Comparison of ENCODE assay signal across 9 mouse cellular contexts in genomic region chr14:21359207-21359895, GRCm38 (mm10).
A peak's percentile ranks its signal among the peaks of the same experiment; 100 is the strongest.
DNase-seq lines count a peak whose midpoint lies in the region; ATAC-seq and TF ChIP-seq lines count a peak whose summit lies in the region.
"Had no signal": no experiment of that assay in that cellular context is flagged by ENCODE, and none has a peak within 500 bp of the region (broad histone marks: within the 10 kb centered on the region; RNA-seq: fewer than 3 reads in every experiment).

No protein-coding gene starts in this region.

- no peaks in the 10 kb centered on the region for H3K79me2 ChIP-seq in heart, adult 2 months (replicated peaks; ENCODE audit: control insufficient read depth, insufficient read depth, low read length)
- no peaks in the 10 kb centered on the region for H3K79me2 ChIP-seq in liver, adult 2 months (ENCODE audit: control insufficient read depth, insufficient read depth, low read length)

- H3K4me2 ChIP-seq in liver, embryonic 12.5 days = no peak overlapping the region
- no peak overlapping the region for H3K4me2 ChIP-seq in forebrain, embryonic 16.5 days (ENCODE audit: low read length)

- intact Hi-C loops in heart, adult 2 months (cut with DNase I) = no loop called here
- intact Hi-C loops in heart, postnatal 25 days (cut with DNase I) = loop anchor here (5.0 kb wide), 1 partner anchor 47 kb away; no protein-coding TSS in a partner anchor

- no peaks in the 10 kb centered on the region for H3K36me3 ChIP-seq in heart, adult 2 months (ENCODE audit: control insufficient read depth, insufficient read depth, low read length)
- peaks cover 11% of the 10 kb centered on the region; the same call in 1 of the 2 replicates for H3K36me3 ChIP-seq in liver, adult 2 months (ENCODE audit: control insufficient read depth, insufficient read depth, low read length)
- H3K36me3 ChIP-seq in liver, embryonic 12.5 days = peaks cover 15% of the 10 kb centered on the region
- H3K36me3 ChIP-seq in forebrain, embryonic 16.5 days (ENCODE audit: control insufficient read depth, insufficient read depth) = no peaks in the 10 kb centered on the region

- TF ChIP-seq CTCF in heart, adult 2 months (IDR thresholded peaks at IDR 0.05) = no peak
- no peak for TF ChIP-seq CTCF in liver, adult 2 months (IDR thresholded peaks at IDR 0.05; ENCODE audit: low read depth, low read length)

- no peak for ATAC-seq in liver, embryonic 12.5 days
- ATAC-seq in forebrain, embryonic 16.5 days = peak; percentile 82

- no peaks in the 10 kb centered on the region for H3K4me1 ChIP-seq in heart, adult 2 months (ENCODE audit: control insufficient read depth, insufficient read depth, low read length)
- peaks cover 6% of the 10 kb centered on the region; the same call in 1 of the 2 replicates for H3K4me1 ChIP-seq in liver, adult 2 months (ENCODE audit: control insufficient read depth, insufficient read depth, low read length)
- H3K4me1 ChIP-seq in liver, embryonic 12.5 days = no peaks in the 10 kb centered on the region; the same call in 1 of the 2 replicates
- H3K4me1 ChIP-seq in forebrain, embryonic 16.5 days (replicated peaks; ENCODE audit: control insufficient read depth, insufficient read depth, low read length) = peaks cover 11% of the 10 kb centered on the region

- DNase-seq in heart, adult 2 months = no peak
- DNase-seq in heart, postnatal 25 days (ENCODE audit: low spot score) = no peak
- DNase-seq in liver, adult 2 months (ENCODE audit: extremely low read depth, low read depth, low spot score) = no peak
- DNase-seq in retina, embryonic 14.5 days (ENCODE audit: low spot score) = peak; percentile 10
- no peak for DNase-seq in layer of hippocampus, postnatal 36 days
- no peak for DNase-seq in frontal cortex, adult 2 months (ENCODE audit: extremely low spot score in 1 of 2, low spot score in 1 of 2)
- DNase-seq: B cell, adult 2 months had no signal

- H3K9me3 ChIP-seq in liver, embryonic 12.5 days (replicated peaks) = 0 out of 2 replicates have a peak, but pooled peaks cover 5% of the 10 kb centered on the region
- no peaks in the 10 kb centered on the region for H3K9me3 ChIP-seq in forebrain, embryonic 16.5 days (ENCODE audit: control insufficient read depth, low read length)

- no peaks in the 10 kb centered on the region for H3K27me3 ChIP-seq in heart, adult 2 months (ENCODE audit: control insufficient read depth, insufficient read depth, low read length)
- no peaks in the 10 kb centered on the region for H3K27me3 ChIP-seq in liver, adult 2 months (ENCODE audit: control insufficient read depth, insufficient read depth, low read length)
- no peaks in the 10 kb centered on the region for H3K27me3 ChIP-seq in liver, embryonic 12.5 days (replicated peaks)
- H3K27me3 ChIP-seq in forebrain, embryonic 16.5 days (replicated peaks; ENCODE audit: control insufficient read depth, insufficient read depth, low read length) = no peaks in the 10 kb centered on the region

- H3K27ac ChIP-seq in heart, adult 2 months = peak overlapping the region; percentile 54
- H3K27ac ChIP-seq in liver, adult 2 months (replicated peaks; ENCODE audit: insufficient read depth, low read depth, low read length) = peak overlapping the region; percentile 28; the same call in 1 of the 2 replicates
- no peak overlapping the region for H3K27ac ChIP-seq in liver, embryonic 12.5 days
- H3K27ac ChIP-seq in forebrain, embryonic 16.5 days (ENCODE audit: low read length) = peak overlapping the region; percentile 80

- no peak overlapping the region for H3K9ac ChIP-seq in heart, adult 2 months (ENCODE audit: low read depth, low read length)
- no peak overlapping the region for H3K9ac ChIP-seq in liver, adult 2 months (ENCODE audit: low read depth, low read length)
- no peak overlapping the region for H3K9ac ChIP-seq in liver, embryonic 12.5 days
- H3K9ac ChIP-seq in forebrain, embryonic 16.5 days (replicated peaks; ENCODE audit: low read depth, low read length) = no peak overlapping the region

- TF ChIP-seq EP300 in heart, adult 2 months (IDR thresholded peaks at IDR 0.05; ENCODE audit: insufficient read depth, low read depth, low read length) = no peak

- H3K4me3 ChIP-seq in heart, adult 2 months = no peak overlapping the region
- H3K4me3 ChIP-seq in liver, adult 2 months (ENCODE audit: insufficient read depth, low read depth, low read length) = no peak overlapping the region
- H3K4me3 ChIP-seq in liver, embryonic 12.5 days = no peak overlapping the region
- no peak overlapping the region for H3K4me3 ChIP-seq in forebrain, embryonic 16.5 days (replicated peaks; ENCODE audit: low read length)

- no peak for TF ChIP-seq POLR2A in heart, adult 2 months (IDR thresholded peaks at IDR 0.05; ENCODE audit: insufficient read depth, low read depth, low read length)
- no peak for TF ChIP-seq POLR2A in liver, adult 2 months (IDR thresholded peaks at IDR 0.05; ENCODE audit: extremely low read depth, insufficient read depth, low read length)

- 85% methylated on average over 10 of the region's 10 CpGs for WGBS in heart, adult 2 months
- 76% methylated on average over 10 of the region's 10 CpGs for WGBS in liver, adult 2 months
- 82% methylated on average over 10 of the region's 10 CpGs for WGBS in liver, embryonic 12.5 days (ENCODE audit: insufficient replicate concordance)
- 30% methylated on average over 10 of the region's 10 CpGs for WGBS in forebrain, embryonic 16.5 days
